Mouse (Mus musculus) erythroblast, embryonic 14.5 days (primary cell): Measurements from ENCODE around the gene Nup210. TPM values are rescaled to one million over a fixed set of nuclear protein-coding genes. Genes with fewer than 3 reads are reported as not detected.

Experiments used
- H3K27me3 ChIP-seq: 2 replicates; pipeline ENCODE4 v1.6.1; 2012; ENCODE audit warnings: inconsistent platforms; ENCODE audit not compliant: control insufficient read depth
- H3K36me3 ChIP-seq: 2 replicates; pipeline ENCODE4 v1.6.1; 2012; ENCODE audit warnings: mild to moderate bottlenecking, inconsistent platforms; ENCODE audit not compliant: control insufficient read depth
- H3K4me1 ChIP-seq: 2 replicates; pipeline ENCODE4 v1.6.1; 2012; ENCODE audit warnings: inconsistent platforms; ENCODE audit not compliant: control insufficient read depth
- H3K4me3 ChIP-seq: replicated peaks from 2 replicates; pipeline ENCODE3; 2012; ENCODE audit warnings: moderate library complexity, mild to moderate bottlenecking, inconsistent platforms
- H3K9me3 ChIP-seq: 2 replicates; pipeline ENCODE4 v1.6.1; 2012; ENCODE audit warnings: low read length, inconsistent platforms, mixed read lengths; ENCODE audit not compliant: control insufficient read depth
- GATA1 ChIP-seq: IDR thresholded peaks from 2 replicates; pipeline ENCODE4 v1.6.1; 2012; ENCODE audit warnings: low read length, inconsistent platforms, mixed read lengths
- TAL1 ChIP-seq: IDR thresholded peaks from 3 replicates; pipeline ENCODE4 v1.6.1; 2012; ENCODE audit warnings: low read length, inconsistent platforms, mixed read lengths
- polyA plus RNA-seq: library from polyadenylated mRNA; stranded (reverse); fragments of >175 nt; gene quantifications from 2 replicates; pipeline ENCODE4 v1.2.3, GENCODE M21; 2012

The Nup210 gene
- polyA plus RNA-seq, 1 experiment: 15.1 TPM

GRCm38 (mm10) chr6:91020810-91021209, 95.8 kb downstream of the Nup210 start:
- TF ChIP-seq TAL1 (no peak), GATA1 (no peak)
- no peaks in the 10 kb centered on the region for H3K4me1 ChIP-seq
- no peaks in the 10 kb centered on the region for H3K27me3 ChIP-seq
- H3K4me3 ChIP-seq: no peak overlapping the region
- H3K9me3 ChIP-seq: no peaks in the 10 kb centered on the region
- H3K36me3 ChIP-seq: peaks cover 97% of the 10 kb centered on the region

- H3K4me1 ChIP-seq: no peaks in the 10 kb centered on the region
- no peaks in the 10 kb centered on the region for H3K27me3 ChIP-seq
- no peaks in the 10 kb centered on the region for H3K9me3 ChIP-seq
- H3K36me3 ChIP-seq: peaks cover 98% of the 10 kb centered on the region
- TF ChIP-seq TAL1 (no peak), GATA1 (no peak)
- H3K4me3 ChIP-seq: no peak overlapping the region
Measured at GRCm38 (mm10) chr6:91016600-91017230, 99.9 kb downstream of the Nup210 start.

DNA sequence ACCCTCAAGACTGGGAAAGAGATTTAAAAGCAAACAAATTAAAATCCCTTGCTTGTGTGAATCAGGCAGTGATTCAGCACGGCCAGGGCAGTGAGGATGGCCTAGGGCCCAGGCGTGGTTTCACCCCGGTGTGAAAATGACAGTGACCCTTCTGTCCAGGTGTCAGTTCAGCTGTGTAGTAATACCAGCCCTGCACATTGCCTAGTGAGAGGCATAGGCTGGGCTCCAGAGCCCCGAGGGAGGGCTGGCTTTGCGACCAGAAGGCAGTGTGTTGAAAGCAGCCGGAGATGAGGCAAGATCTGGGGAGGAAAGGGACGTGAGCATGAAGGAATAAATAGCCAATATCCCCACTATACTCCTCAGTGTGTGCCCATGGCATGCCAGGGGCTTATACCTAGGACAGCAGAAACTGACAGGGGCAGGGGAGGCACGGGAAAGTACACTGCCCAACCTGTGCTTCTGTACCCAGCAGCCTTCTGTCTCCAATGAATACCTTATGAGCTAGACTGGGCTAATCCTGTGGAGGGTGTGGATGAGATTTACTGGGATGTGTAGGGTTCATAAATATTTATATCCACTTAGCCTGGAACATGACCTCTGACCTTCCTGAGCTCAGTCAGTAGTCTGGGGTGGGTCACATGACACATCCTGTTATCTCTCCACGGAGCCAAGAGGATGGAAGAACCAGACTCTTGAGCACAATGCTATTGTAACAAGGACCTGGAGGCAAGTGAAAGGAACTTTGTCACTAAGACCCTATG, 102.3 kb downstream of the Nup210 start:
- H3K36me3 ChIP-seq: peaks cover 79% of the 10 kb centered on the region

DNA sequence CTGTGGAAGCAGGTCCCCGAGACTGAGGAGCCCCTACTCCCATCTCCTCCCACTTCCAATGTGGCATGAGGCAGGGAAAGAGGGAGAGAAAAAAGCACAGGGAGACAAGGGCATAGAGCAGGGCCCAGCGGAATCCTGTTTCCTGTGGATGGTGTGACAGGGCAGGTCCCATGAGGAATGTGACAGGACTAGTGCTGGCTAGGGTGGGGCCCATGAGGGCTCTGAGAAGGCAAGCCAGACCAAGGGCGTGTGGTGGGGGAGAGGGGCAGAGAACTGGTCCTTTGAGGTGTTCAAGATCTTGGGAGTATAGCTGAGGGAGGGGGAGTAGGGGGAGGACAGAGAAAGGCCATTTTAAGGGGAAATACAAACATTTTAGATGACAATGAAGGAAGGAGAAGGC, 104.2 kb downstream of the Nup210 start:
- peaks cover 60% of the 10 kb centered on the region for H3K36me3 ChIP-seq
- no peak for TF ChIP-seq GATA1
- TF ChIP-seq TAL1: no peak
- H3K9me3 ChIP-seq: no peaks in the 10 kb centered on the region
- no peaks in the 10 kb centered on the region for H3K27me3 ChIP-seq
- peaks cover 14% of the 10 kb centered on the region for H3K4me1 ChIP-seq
- H3K4me3 ChIP-seq: no peak overlapping the region

More for the DNA sequence above, 102.3 kb downstream of the Nup210 start:
- Histone ChIP-seq H3K27me3 (no peaks in the 10 kb centered on the region), H3K9me3 (no peaks in the 10 kb centered on the region), H3K4me1 (no peaks in the 10 kb centered on the region), H3K4me3 (no peak overlapping the region)
- no peak for TF ChIP-seq TAL1
- TF ChIP-seq GATA1: no peak

DNA sequence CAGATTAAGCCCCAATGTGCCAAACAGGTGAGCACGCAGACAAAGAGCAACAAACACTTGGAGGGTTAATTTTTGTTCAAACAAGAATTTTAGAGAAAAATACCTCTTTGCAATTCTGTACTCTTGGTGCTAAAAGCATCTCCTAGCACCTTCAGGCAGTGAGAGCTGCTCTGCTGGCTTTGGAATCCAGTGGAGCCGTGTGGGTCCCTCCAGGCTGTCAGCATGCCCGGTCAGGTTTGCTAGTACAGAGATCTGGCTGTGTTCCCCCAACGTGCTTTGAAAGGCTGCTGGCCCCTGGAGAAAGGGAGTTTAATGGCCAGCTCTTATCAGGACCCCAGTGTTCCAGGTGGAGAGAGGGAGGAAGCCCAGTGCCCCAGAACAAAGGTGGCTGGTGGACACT, 105.1 kb downstream of the Nup210 start:
- Histone ChIP-seq H3K4me1 (peaks cover 21% of the 10 kb centered on the region), H3K36me3 (peaks cover 51% of the 10 kb centered on the region), H3K4me3 (no peak overlapping the region), H3K9me3 (no peaks in the 10 kb centered on the region), H3K27me3 (no peaks in the 10 kb centered on the region)
- TF ChIP-seq GATA1 (no peak), TAL1 (no peak)

- H3K27me3 ChIP-seq: no peaks in the 10 kb centered on the region
- peaks cover 19% of the 10 kb centered on the region for H3K36me3 ChIP-seq
- TF ChIP-seq GATA1: no peak
- TF ChIP-seq TAL1: no peak
- no peak overlapping the region for H3K4me3 ChIP-seq
- peaks cover 36% of the 10 kb centered on the region for H3K4me1 ChIP-seq
- H3K9me3 ChIP-seq: no peaks in the 10 kb centered on the region
Measured at GRCm38 (mm10) chr6:91008284-91008830, 108.3 kb downstream of the Nup210 start.

- Histone ChIP-seq H3K4me1 (peaks cover 44% of the 10 kb centered on the region), H3K9me3 (no peaks in the 10 kb centered on the region), H3K4me3 (no peak overlapping the region), H3K27me3 (no peaks in the 10 kb centered on the region), H3K36me3 (peaks cover 7% of the 10 kb centered on the region)
- TF ChIP-seq GATA1 (no peak), TAL1 (no peak)
Measured at GRCm38 (mm10) chr6:91007207-91007606, 109.4 kb downstream of the Nup210 start.

GRCm38 (mm10) chr6:91004157-91004556, 112.5 kb downstream of the Nup210 start:
- H3K36me3 ChIP-seq: no peaks in the 10 kb centered on the region
- peaks cover 8% of the 10 kb centered on the region for H3K27me3 ChIP-seq
- H3K4me3 ChIP-seq: no peak overlapping the region
- no peak for TF ChIP-seq GATA1
- no peak for TF ChIP-seq TAL1
- no peaks in the 10 kb centered on the region for H3K9me3 ChIP-seq
- peaks cover 67% of the 10 kb centered on the region for H3K4me1 ChIP-seq

- Histone ChIP-seq H3K36me3 (no peaks in the 10 kb centered on the region), H3K27me3 (peaks cover 8% of the 10 kb centered on the region), H3K4me1 (peaks cover 63% of the 10 kb centered on the region), H3K9me3 (no peaks in the 10 kb centered on the region), H3K4me3 (peak overlapping the region; percentile 5)
- TF ChIP-seq TAL1 (no peak), GATA1 (no peak)
Measured at GRCm38 (mm10) chr6:91003310-91003995, 113.2 kb downstream of the Nup210 start.
